Mouse (Mus musculus) E14TG2a.4 (cell line): Measurements from ENCODE around the gene Slc9a9.

Experiments used
- CTCF ChIP-seq: conservative IDR thresholded peaks from 2 replicates; pipeline ENCODE4 v1.5.1; 2014; ENCODE audit warnings: low read length
- POU5F1 ChIP-seq: IDR thresholded peaks from 2 replicates; pipeline ENCODE4 v1.6.1; 2014; ENCODE audit warnings: low read length, borderline replicate concordance

- TF ChIP-seq CTCF (no peak), POU5F1 (no peak)
Measured at GRCm38 (mm10) chr9:95157948-95158347, 488.2 kb downstream of the Slc9a9 start.
